Mouse (Mus musculus): ENCODE measurements at regions not wholly inside any gene's neighbourhood (a gene's known extent, or its start where the extent isn't known, plus 50 kb on each side); places are given as distances from the start of the nearest gene placed in this dataset.

- DNase-seq (ENCODE audit: low spot score in 2 of 2): no peak
Observed at GRCm38 (mm10) chr9:51379589-51379988, 50.9 kb upstream of the 1810046K07Rik start.

GRCm38 (mm10) chr9:51393921-51394320 lies 65.2 kb upstream of the 1810046K07Rik start:
- DNase-seq (ENCODE audit: low spot score in 2 of 2): no peak

GRCm38 (mm10) chr9:51394372-51394771 lies 65.7 kb upstream of the 1810046K07Rik start:
- DNase-seq (ENCODE audit: low spot score in 2 of 2): peak; percentile 35 to 66

DNA sequence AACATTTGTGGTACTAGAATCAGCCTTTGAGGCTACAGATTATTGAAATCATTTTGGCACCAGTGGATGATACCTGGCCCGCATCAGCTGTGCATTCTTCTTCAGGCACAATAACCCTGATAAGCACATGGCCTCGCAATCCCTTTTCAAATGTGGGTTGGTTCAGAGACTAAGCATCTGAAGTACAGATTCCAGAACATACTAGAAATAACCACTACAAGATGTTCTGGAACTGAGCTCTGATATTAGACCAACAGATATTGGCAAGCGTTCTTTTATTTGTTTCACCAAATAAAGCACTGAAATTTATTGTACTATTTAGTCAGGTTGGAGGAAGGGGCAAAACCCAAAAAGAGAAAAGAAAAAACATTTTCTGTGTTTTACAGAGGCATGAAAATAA lies 68.1 kb upstream of the 1810046K07Rik start:
- DNase-seq (ENCODE audit: low spot score in 2 of 2): peak in 1 of 2 experiments; percentile 55

DNA sequence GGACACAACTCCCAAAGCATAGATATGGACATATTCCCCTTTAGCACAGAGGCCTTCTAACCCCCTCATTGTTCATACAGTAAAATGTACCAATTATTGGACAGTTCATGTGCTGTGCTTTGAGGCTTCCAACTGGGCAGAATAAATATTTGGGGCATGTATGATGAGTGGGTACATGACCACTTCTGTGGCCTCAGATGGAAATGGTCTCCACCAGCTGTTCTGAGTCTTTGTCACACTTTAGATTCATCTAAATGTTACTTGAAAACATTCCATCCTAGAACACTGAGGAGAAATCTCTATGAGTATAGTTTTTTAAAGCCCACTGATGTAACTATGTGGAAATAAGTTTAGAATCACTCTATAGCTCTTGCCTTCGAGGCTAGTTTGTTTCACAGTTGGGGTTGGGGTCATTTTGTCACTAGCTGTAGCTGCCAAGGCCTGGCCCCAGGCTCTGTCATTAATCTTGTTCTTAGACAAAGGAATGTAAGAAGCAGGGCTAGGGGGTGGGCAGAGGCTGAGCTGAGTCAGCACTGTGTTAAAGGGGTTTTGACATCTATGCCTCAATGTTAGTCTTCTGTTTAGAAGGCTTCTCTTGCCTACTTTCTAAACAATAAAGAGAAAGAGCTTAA lies 69.0 kb upstream of the 1810046K07Rik start:
- no peak for DNase-seq (ENCODE audit: low spot score in 2 of 2)

GRCm38 (mm10) chr9:51398886-51399285 lies 70.2 kb upstream of the 1810046K07Rik start:
- DNase-seq (ENCODE audit: low spot score in 2 of 2): no peak

GRCm38 (mm10) chr9:51399356-51399755 lies 70.6 kb upstream of the 1810046K07Rik start:
- no peak for DNase-seq (ENCODE audit: low spot score in 2 of 2)

GRCm38 (mm10) chr9:51401779-51402178 lies 73.1 kb upstream of the 1810046K07Rik start:
- DNase-seq (ENCODE audit: low spot score in 2 of 2): no peak

GRCm38 (mm10) chr9:51407978-51408377 lies 79.3 kb upstream of the 1810046K07Rik start:
- DNase-seq (ENCODE audit: low spot score in 2 of 2): peak in 1 of 2 experiments; percentile 23

DNA sequence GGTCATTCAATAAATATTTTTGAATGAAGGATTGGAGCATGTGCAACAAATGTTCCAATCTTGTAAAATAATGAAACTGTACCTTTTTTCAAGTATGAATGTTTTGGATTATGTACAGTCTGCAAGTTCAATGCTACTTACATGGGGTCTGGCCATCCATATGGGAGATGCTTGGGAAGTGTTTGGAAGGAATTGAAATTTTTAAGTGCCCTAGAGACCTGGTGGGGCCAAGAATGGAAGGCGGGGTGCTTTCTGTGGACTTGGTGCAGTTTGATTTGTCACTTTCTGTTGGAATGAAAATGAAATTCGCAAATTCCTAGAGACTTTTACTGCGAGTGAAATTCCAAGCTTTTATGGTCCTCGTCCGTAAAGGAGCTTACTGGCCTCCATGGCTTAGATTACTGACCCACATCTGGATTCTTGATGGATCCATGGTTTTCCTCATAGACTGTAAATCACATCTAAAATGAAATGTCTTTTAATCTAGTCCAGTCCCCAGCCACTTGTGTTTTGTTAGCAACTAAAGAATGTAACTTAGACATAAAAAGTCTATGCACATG lies 90.3 kb upstream of the 1810046K07Rik start:
- no peak for DNase-seq (ENCODE audit: low spot score in 2 of 2)

DNA sequence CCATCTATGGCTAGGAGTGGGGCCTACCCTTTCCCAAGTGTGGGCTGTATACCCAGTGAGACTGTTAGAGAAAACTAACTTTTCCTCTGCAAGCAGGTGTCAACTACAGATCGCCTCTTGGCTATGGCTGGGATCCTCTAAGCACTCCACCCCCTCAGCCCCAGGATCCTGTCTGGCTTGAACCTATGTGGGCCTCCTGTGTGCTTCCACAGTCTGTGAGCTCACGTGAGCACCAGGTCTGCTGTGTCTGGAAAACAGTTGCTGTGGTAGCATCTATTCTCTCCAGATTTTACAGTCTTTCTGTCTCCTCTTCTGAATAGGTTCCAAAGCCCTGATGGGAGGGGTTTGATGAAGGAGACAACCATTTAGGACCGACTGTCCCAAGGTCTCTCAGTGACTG lies 93.8 kb upstream of the 1810046K07Rik start:
- DNase-seq (ENCODE audit: low spot score in 2 of 2): no peak

DNA sequence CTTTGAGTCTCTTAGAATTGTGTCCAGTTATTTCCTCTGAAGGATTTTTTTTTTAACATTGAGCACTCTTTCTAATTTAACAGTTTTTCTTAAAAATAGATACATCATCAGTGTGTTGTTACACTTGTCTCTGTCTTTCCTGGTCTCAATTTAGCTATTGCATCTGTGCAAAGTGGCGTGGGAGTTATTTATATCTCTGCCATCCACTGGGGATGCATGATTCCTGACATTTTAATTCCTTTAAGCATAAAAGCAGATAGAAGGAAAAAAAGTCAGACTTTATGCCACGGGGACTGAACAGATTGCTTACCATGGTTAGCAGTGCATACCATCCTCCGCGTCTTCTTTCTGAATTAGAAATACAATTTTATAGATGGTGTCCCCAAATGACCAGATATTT lies 94.6 kb upstream of the 1810046K07Rik start:
- DNase-seq (ENCODE audit: low spot score in 2 of 2): peak in 1 of 2 experiments; percentile 49

- DNase-seq (ENCODE audit: low spot score in 2 of 2): no peak
Observed at GRCm38 (mm10) chr9:51430426-51430825, 101.7 kb upstream of the 1810046K07Rik start.

DNA sequence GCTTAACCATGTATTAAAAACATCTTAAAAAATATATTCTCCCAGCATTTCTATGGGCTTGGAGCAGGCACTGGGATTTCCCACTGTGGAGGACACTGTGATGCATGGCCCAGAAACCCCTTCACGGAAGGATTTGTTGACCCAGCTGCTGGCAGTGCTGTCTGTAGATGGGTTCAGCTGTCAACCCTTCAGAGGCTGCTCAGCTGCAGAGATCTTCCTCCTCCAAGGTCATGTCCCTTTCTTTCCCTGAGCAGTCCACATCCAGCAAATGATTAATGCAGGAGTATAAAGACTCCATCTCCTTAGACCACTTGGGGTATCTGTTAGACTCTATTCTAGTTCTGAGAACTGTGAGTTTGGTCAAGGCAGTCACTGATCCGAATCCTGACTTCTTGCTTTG lies 108.4 kb upstream of the 1810046K07Rik start:
- no peak for DNase-seq (ENCODE audit: low spot score in 2 of 2)

DNA sequence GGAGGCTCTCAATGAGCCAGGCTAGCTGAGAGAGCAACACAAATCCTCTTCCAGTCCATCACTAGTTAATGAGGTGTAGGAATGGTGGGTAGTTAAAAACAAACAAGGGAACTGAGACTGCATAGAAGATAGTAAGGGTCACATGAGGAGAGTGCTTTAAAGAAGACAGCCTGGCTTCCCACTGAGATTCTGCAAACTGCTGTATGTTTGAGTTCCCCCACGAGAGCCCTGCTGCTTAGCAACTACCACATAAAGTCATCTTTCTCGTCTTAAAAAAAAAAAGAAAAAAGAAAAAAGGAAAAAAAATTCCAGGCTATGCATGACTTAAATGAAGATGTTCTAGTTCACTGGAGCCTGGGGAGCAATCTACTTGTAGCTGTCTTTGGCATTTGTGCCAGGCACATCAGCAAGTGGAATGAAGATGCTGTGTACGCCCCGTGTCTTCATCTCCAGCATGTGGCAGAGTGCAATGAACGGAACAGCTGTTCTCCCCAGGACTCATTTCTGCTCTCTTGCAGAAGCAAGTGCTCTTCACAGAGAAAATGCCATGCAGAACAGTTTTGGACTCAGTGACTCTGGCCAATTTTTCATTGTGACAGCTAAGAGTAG lies 113.2 kb upstream of the 1810046K07Rik start:
- DNase-seq (ENCODE audit: low spot score in 2 of 2): peak; percentile 36 to 54

GRCm38 (mm10) chr9:51455690-51456089 lies 127.0 kb upstream of the 1810046K07Rik start:
- no peak for DNase-seq (ENCODE audit: low spot score in 2 of 2)

DNA sequence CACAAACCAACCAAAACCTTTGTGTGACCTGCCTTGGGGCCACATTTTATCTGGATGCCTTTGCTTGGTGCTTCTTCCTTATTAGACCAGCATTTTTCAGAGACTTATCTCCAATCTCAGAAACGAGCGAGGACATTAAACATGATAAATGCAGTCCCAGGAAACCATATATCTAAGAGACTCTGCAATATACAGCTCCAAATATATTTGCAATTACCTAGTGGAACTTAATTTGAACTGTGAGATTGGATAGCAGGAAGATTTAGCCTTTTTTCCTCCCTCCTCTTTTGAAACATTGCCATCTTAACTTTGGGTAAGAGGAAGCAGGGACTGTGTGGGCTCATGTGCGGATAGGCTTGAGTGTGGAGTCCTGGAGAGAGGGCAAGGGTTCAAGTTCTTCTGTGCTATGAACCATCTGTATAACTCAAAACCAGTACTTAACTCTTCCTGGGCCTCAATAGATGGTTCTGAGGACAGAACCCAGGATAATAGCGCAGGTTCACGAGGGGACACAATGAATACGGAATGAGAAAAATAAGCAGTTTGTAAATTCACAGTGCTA lies 133.8 kb upstream of the 1810046K07Rik start:
- DNase-seq (ENCODE audit: low spot score in 2 of 2): no peak

- no peak for DNase-seq (ENCODE audit: low spot score in 2 of 2)
Observed at GRCm38 (mm10) chr9:51470031-51470430, 141.3 kb upstream of the 1810046K07Rik start.

DNA sequence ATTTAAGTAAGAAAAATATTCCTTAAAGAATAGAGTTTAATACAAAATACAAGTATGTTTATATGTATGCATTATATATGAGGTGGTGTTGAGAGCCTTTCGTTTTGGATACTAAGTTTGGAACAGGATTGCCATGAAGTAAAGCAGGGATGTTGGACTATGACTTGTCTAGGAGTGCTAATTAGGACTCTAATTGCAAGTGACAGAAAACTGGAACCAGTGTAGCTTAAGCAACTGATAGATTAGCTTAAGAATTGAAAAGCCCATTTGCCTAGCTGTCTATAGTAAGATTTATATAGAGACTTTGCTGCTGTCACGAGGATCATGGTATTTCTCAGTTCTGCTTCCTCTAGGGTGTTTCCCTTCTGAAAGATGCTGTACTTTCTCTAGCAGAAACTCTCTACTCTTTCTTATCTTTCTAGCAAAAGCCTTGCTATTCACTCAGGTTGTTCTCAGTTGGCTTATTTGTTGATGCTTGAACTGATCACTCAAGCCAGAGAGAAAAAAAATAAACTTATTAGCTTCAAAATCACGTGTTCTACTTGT lies 147.9 kb upstream of the 1810046K07Rik start:
- no peak for DNase-seq (ENCODE audit: low spot score in 2 of 2)

DNA sequence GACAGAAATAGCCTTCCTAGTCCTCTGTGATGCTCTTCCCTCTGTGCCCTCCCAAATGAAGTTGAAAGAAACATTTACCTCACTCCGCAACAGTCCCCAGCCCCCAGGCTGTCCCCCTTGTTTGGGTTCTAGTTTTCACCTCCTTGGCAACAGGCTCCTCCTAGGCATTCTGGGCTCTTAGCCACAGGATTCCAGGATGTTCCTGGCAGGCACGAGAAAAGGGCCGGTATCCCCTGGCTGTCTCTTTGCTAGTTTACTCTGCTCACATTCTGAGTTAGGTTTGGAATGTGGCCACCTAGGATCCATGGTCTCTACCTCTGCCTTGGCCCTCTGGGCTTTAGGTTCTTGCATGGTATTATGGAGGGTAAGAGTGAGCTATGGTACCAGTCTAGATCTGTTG lies 159.1 kb upstream of the 1810046K07Rik start:
- no peak for DNase-seq (ENCODE audit: low spot score in 2 of 2)

- no peak for DNase-seq (ENCODE audit: low spot score in 2 of 2)
Observed at GRCm38 (mm10) chr9:51507265-51507913, 178.7 kb upstream of the 1810046K07Rik start.

- peak; percentile 42 to 81 for DNase-seq (ENCODE audit: low spot score in 2 of 2)
Observed at GRCm38 (mm10) chr9:51517643-51518042, 188.9 kb upstream of the 1810046K07Rik start.

Data from layer of hippocampus, postnatal 14 days (tissue).